21 mouse cellular contexts compared by ENCODE assay signal in the genomic region with DNA sequence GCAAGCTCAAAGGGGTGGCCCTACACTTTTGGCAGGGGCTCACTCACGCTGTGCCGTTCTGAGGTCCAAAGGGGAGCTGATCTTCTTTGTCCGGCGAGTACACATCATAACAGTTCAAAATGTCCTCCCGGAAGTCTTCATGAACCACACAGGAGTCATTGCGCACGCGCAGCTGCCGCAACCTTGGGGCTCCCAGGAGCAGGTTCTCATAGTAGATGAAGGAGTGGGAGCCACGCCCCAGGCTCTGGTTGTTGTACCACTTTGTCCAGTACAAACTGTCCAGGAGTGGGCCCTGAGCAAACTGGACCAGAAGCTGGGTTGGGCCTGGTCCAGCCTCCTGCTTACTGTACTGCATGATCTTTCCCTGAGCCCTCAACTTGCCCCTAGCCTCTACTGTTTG. TPM values are rescaled to one million over a fixed set of nuclear protein-coding genes. Genes with fewer than 3 reads are reported as not detected.
A peak's percentile ranks its signal among the peaks of the same experiment; 100 is the strongest.
DNase-seq lines count a peak whose midpoint lies in the region; ATAC-seq lines count a peak whose summit lies in the region.
"Had no signal": no experiment of that assay in that cellular context is flagged by ENCODE, and none has a peak within 500 bp of the region (broad histone marks: within the 10 kb centered on the region; RNA-seq: fewer than 3 reads in every experiment).

No protein-coding gene starts in this region.

- H3K9me3 ChIP-seq in heart, embryonic 10.5 days: no peaks in the 10 kb centered on the region
- H3K9me3 ChIP-seq in hindbrain, embryonic 13.5 days: no peaks in the 10 kb centered on the region
- H3K9me3 ChIP-seq: embryonic facial prominence, embryonic 10.5 days; embryonic facial prominence, embryonic 12.5 days; forebrain, embryonic 13.5 days had no signal

- H3K4me3 ChIP-seq in heart, embryonic 10.5 days: no peak overlapping the region
- H3K4me3 ChIP-seq in hindbrain, embryonic 13.5 days: no peak overlapping the region
- H3K4me3 ChIP-seq: embryonic facial prominence, embryonic 10.5 days; embryonic facial prominence, embryonic 12.5 days; forebrain, embryonic 13.5 days had no signal

- peak; percentile 50 for DNase-seq in heart, embryonic 10.5 days (ENCODE audit: low spot score)
- DNase-seq in heart, adult 18-20 months: no peak
- peak; percentile 46 for DNase-seq in R1 (ENCODE audit: low read depth, low spot score)
- peak; percentile 52 for DNase-seq in testis, postnatal 14 days (ENCODE audit: low spot score)
- DNase-seq: adrenal gland, adult 8-10 months; adrenal gland, postnatal 14 days; adrenal gland, postnatal 36 days; cerebellum, adult 11-12 months; cerebellum, adult 2 months; cerebellum, adult 9-10 months; cerebellum, postnatal 10 days; cerebellum, postnatal 25 days had no signal

- ATAC-seq in hindbrain, embryonic 13.5 days (ENCODE audit: low FRiP score): no peak
- ATAC-seq: activated CD4-positive, CD25-positive, alpha-beta regulatory T cell, adult 4 months; forebrain, embryonic 13.5 days; forebrain, embryonic 16.5 days had no signal

- no peaks in the 10 kb centered on the region for H3K4me1 ChIP-seq in heart, embryonic 10.5 days
- H3K4me1 ChIP-seq in hindbrain, embryonic 13.5 days (replicated peaks): no peaks in the 10 kb centered on the region
- H3K4me1 ChIP-seq: embryonic facial prominence, embryonic 10.5 days; embryonic facial prominence, embryonic 12.5 days; forebrain, embryonic 13.5 days had no signal

- WGBS in heart, embryonic 10.5 days: 86% methylated on average over 10 of the region's 10 CpGs
- WGBS in hindbrain, embryonic 13.5 days: 92% methylated on average over 10 of the region's 10 CpGs

- H3K27ac ChIP-seq in heart, embryonic 10.5 days: no peak overlapping the region
- H3K27ac ChIP-seq in hindbrain, embryonic 13.5 days: no peak overlapping the region
- H3K27ac ChIP-seq: embryonic facial prominence, embryonic 10.5 days; embryonic facial prominence, embryonic 12.5 days; forebrain, embryonic 13.5 days had no signal

- H3K4me2 ChIP-seq in hindbrain, embryonic 13.5 days: no peak overlapping the region
- H3K4me2 ChIP-seq: embryonic facial prominence, embryonic 12.5 days; forebrain, embryonic 13.5 days had no signal

- no peaks in the 10 kb centered on the region for H3K36me3 ChIP-seq in heart, embryonic 10.5 days
- H3K36me3 ChIP-seq in hindbrain, embryonic 13.5 days: no peaks in the 10 kb centered on the region
- H3K36me3 ChIP-seq: embryonic facial prominence, embryonic 10.5 days; embryonic facial prominence, embryonic 12.5 days had no signal

- no peak overlapping the region for H3K9ac ChIP-seq in hindbrain, embryonic 13.5 days
- H3K9ac ChIP-seq: embryonic facial prominence, embryonic 12.5 days; forebrain, embryonic 13.5 days had no signal

- H3K27me3 ChIP-seq in heart, embryonic 10.5 days (ENCODE audit: insufficient read depth, poor library complexity, severe bottlenecking): peaks cover 37% of the 10 kb centered on the region
- peaks cover 46% of the 10 kb centered on the region for H3K27me3 ChIP-seq in hindbrain, embryonic 13.5 days

RNA-seq across cellular contexts. Expression of a gene that starts 10.8 kb away (rescaled TPM):
- 69.0 and 91.3 TPM in 2 replicates for polyA plus RNA-seq in heart, embryonic 10.5 days (2016; fragmentation: Nextera tagmentation; extraction: Ambion mirVana)
- total RNA-seq in heart, adult 18-20 months (2021): 10 to 100 TPM; 19.0 to 24.3 TPM
- polyA plus RNA-seq in hindbrain, embryonic 13.5 days (2015; fragmentation: Nextera tagmentation; extraction: Ambion mirVana): 167 and 169 TPM in 2 replicates

RNA-seq across cellular contexts. Expression of a gene that starts 21.3 kb away (rescaled TPM):
- polyA plus RNA-seq in heart, embryonic 10.5 days (2016; fragmentation: Nextera tagmentation; extraction: Ambion mirVana): 21.9 and 23.8 TPM in 2 replicates
- 1 to 10 TPM; 9.0 to 9.1 TPM for total RNA-seq in heart, adult 18-20 months (2021)
- 31.4 and 32.3 TPM in 2 replicates for polyA plus RNA-seq in hindbrain, embryonic 13.5 days (2015; fragmentation: Nextera tagmentation; extraction: Ambion mirVana)

RNA-seq across cellular contexts. Expression of a gene that starts 35.2 kb away (rescaled TPM):
- polyA plus RNA-seq in heart, embryonic 10.5 days (2016; fragmentation: Nextera tagmentation; extraction: Ambion mirVana): not detected in 2 replicates
- total RNA-seq in heart, adult 18-20 months (2021): not detected
- polyA plus RNA-seq in hindbrain, embryonic 13.5 days (2015; fragmentation: Nextera tagmentation; extraction: Ambion mirVana): 0.13 and 0.34 TPM in 2 replicates
- total RNA-seq: adrenal gland, adult 18-20 months; adrenal gland, adult 8-10 months; adrenal gland, postnatal 14 days; adrenal gland, postnatal 36 days; MEL had no signal
- polyA plus RNA-seq: C2C12; embryonic facial prominence, embryonic 12.5 days; forebrain, embryonic 16.5 days had no signal

RNA-seq across cellular contexts. Expression of a gene that starts 46.1 kb away (rescaled TPM):
- polyA plus RNA-seq in heart, embryonic 10.5 days (2016; fragmentation: Nextera tagmentation; extraction: Ambion mirVana): 0.15 and 0.64 TPM in 2 replicates
- total RNA-seq in heart, adult 18-20 months (2021): not detected
- 3.5 and 4.4 TPM in 2 replicates for polyA plus RNA-seq in hindbrain, embryonic 13.5 days (2015; fragmentation: Nextera tagmentation; extraction: Ambion mirVana)
- total RNA-seq: adrenal gland, postnatal 14 days had no signal
- polyA plus RNA-seq: activated CD4-positive, CD25-positive, alpha-beta regulatory T cell, adult 4 months had no signal

RNA-seq across cellular contexts. Expression of a gene that starts 49.7 kb away (rescaled TPM):
- 36.8 and 47.0 TPM in 2 replicates for polyA plus RNA-seq in heart, embryonic 10.5 days (2016; fragmentation: Nextera tagmentation; extraction: Ambion mirVana)
- total RNA-seq in heart, adult 18-20 months (2021): 10 to 100 TPM; 25.8 to 28.0 TPM
- polyA plus RNA-seq in hindbrain, embryonic 13.5 days (2015; fragmentation: Nextera tagmentation; extraction: Ambion mirVana): 65.7 and 67.5 TPM in 2 replicates

Comparison
In these comparisons a context has a peak if more than half of its experiments do, and no peak if none do; other contexts are left out.
1. DNase-seq: peak in heart, embryonic 10.5 days (single experiment), R1 (single experiment) and testis, postnatal 14 days (single experiment); none in heart, adult 18-20 months (0 of 2).